Mouse (Mus musculus): ENCODE measurements around the gene Npcd. TPM values are rescaled to one million over a fixed set of nuclear protein-coding genes. Genes with fewer than 3 reads are reported as not detected.

The Npcd gene
- polyA plus RNA-seq, 1 experiment from 2014 or later: not detected

GRCm38 (mm10) chr15:79804352-79805071 is 29.5 kb downstream of the Npcd start, which contains the start of gene Nptxr:
Gene Nptxr, minus strand, starts transcription at chr15:79804766.
- TF ChIP-seq CTCF (IDR thresholded peaks at IDR 0.05; ENCODE audit: low read depth) (no peak), EP300 (optimal IDR thresholded peaks at IDR 0.05) (no peak)
- no peaks in the 10 kb centered on the region for H3K4me1 ChIP-seq (replicated peaks; ENCODE audit: control insufficient read depth, insufficient read depth)
- no peak within 1 kb of the TSS for H3K27ac ChIP-seq (replicated peaks)
- peak within 1 kb of the TSS; percentile 59 for H3K9ac ChIP-seq (ENCODE audit: low read length)
- DNase-seq (ENCODE audit: low spot score) (peak; percentile 72), ATAC-seq (ENCODE audit: low FRiP score, low TSS enrichment) (peak; percentile 75)
- under 1% methylated on average over 51 of the region's 91 CpGs for WGBS
- H3K36me3 ChIP-seq (ENCODE audit: control insufficient read depth, insufficient read depth, low read length): no peaks in the 10 kb centered on the region
- H3K4me3 ChIP-seq (ENCODE audit: low read depth, low read length): peak within 1 kb of the TSS; percentile 57
- H3K9me3 ChIP-seq (ENCODE audit: control insufficient read depth, low read length): no peaks in the 10 kb centered on the region
- peak within 1 kb of the TSS; percentile 91 for H3K4me2 ChIP-seq (replicated peaks; ENCODE audit: low read depth)
- H3K27me3 ChIP-seq (ENCODE audit: control insufficient read depth, insufficient read depth, low read length): peaks cover 5% of the 10 kb centered on the region; the same call in 1 of the 2 replicates

DNA sequence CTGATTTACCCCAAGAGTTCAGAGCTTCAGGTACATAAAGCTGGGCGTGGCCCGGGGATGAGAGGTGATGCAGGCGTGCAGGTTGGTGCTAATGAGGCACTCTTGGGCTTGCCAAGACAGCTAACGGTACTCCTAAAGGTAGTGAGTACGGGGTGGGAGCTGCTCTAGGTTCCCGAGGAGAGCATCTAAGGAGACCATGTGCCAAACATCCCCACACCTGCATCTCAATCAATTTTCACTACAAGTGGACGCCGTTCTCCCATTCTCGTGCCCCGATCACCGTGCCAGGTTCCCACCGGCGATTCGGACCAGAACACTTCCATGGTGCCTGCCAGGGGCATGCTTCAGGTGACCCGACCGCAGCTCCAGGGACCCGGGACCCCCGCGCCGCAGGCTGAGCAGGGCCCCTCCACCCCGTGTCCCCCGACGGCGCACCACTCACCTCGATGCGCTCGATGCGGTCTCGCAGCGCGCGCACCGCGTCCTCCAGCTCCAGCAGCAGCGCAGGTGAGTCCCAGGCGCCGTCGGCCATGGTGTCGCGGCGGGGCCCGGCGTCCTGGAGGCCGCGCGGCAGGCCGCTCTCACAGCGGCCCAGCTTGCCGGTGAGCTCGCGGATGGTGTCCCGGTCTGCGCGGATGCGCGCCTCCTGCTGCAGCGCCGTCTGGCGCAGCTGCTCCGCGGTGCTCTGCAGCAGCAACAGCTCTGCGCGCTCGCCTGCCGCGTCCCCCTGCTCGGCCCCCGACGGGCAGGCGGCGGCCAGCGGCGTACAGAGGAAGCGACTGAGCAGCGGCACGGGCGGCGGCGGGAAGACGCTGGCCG is 30.3 kb downstream of the Npcd start:
- TF ChIP-seq CTCF (IDR thresholded peaks at IDR 0.05; ENCODE audit: low read depth): peak; percentile 38; the same call in 1 of the 2 replicates
- TF ChIP-seq EP300 (optimal IDR thresholded peaks at IDR 0.05): no peak
- no peaks in the 10 kb centered on the region for H3K36me3 ChIP-seq (ENCODE audit: control insufficient read depth, insufficient read depth, low read length)
- H3K4me1 ChIP-seq (replicated peaks; ENCODE audit: control insufficient read depth, insufficient read depth): no peaks in the 10 kb centered on the region
- DNase-seq (ENCODE audit: low spot score) (peak; percentile 38), ATAC-seq (ENCODE audit: low FRiP score, low TSS enrichment) (peak; percentile 40)
- H3K9ac ChIP-seq (ENCODE audit: low read length): peak overlapping the region; percentile 59
- whole genome bisulfite sequencing: 4% methylated on average over 77 of the region's 81 CpGs
- peak overlapping the region; percentile 57 for H3K4me3 ChIP-seq (ENCODE audit: low read depth, low read length)
- H3K27ac ChIP-seq (replicated peaks): no peak overlapping the region
- H3K4me2 ChIP-seq (replicated peaks; ENCODE audit: low read depth): peak overlapping the region; percentile 91
- no peaks in the 10 kb centered on the region for H3K9me3 ChIP-seq (ENCODE audit: control insufficient read depth, low read length)
- H3K27me3 ChIP-seq (ENCODE audit: control insufficient read depth, insufficient read depth, low read length): peaks cover 5% of the 10 kb centered on the region; the same call in 1 of the 2 replicates

DNA sequence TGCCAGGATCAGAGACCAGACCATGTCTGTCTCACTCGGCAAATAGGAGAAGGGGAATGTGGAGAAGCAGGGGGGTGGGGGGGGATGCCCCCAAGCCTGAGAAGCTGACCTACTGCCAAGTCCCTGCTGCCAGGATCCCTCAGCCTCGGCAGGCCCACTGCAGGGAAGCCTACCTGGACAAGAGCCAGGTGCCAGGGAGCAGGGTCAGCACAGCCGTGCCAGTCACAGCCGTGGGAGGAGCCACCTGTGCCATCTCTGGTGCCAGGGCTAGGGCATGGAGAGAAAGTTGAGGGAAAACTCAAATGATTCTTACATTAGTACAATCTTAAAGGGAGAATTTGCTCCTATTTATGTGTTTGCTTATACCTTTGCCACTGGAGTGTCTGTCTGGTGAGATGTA is 31.7 kb downstream of the Npcd start:
- no peaks in the 10 kb centered on the region for H3K4me1 ChIP-seq (replicated peaks; ENCODE audit: control insufficient read depth, insufficient read depth)
- ATAC-seq (ENCODE audit: low FRiP score, low TSS enrichment): no peak

GRCm38 (mm10) chr15:79801646-79802045 is 32.4 kb downstream of the Npcd start:
- H3K4me2 ChIP-seq (replicated peaks; ENCODE audit: low read depth): no peak overlapping the region
- WGBS: 76% methylated on average over 2 of the region's 2 CpGs
- H3K4me3 ChIP-seq (ENCODE audit: low read depth, low read length): no peak overlapping the region
- H3K9me3 ChIP-seq (ENCODE audit: control insufficient read depth, low read length): no peaks in the 10 kb centered on the region
- no peak for TF ChIP-seq EP300 (optimal IDR thresholded peaks at IDR 0.05)
- no peak for TF ChIP-seq CTCF (IDR thresholded peaks at IDR 0.05; ENCODE audit: low read depth)
- DNase-seq (ENCODE audit: low spot score): no peak
- peaks cover 5% of the 10 kb centered on the region; the same call in 1 of the 2 replicates for H3K27me3 ChIP-seq (ENCODE audit: control insufficient read depth, insufficient read depth, low read length)
- no peak for ATAC-seq (ENCODE audit: low FRiP score, low TSS enrichment)
- H3K36me3 ChIP-seq (ENCODE audit: control insufficient read depth, insufficient read depth, low read length): no peaks in the 10 kb centered on the region
- no peak overlapping the region for H3K9ac ChIP-seq (ENCODE audit: low read length)
- H3K4me1 ChIP-seq (replicated peaks; ENCODE audit: control insufficient read depth, insufficient read depth): no peaks in the 10 kb centered on the region
- H3K27ac ChIP-seq (replicated peaks): no peak overlapping the region

More for the DNA sequence above, 31.7 kb downstream of the Npcd start:
- H3K4me2 ChIP-seq (replicated peaks; ENCODE audit: low read depth): no peak overlapping the region
- no peak for DNase-seq (ENCODE audit: low spot score)
- H3K4me3 ChIP-seq (ENCODE audit: low read depth, low read length): no peak overlapping the region
- WGBS: 59% methylated on average over 4 of the region's 4 CpGs
- no peaks in the 10 kb centered on the region for H3K9me3 ChIP-seq (ENCODE audit: control insufficient read depth, low read length)
- H3K36me3 ChIP-seq (ENCODE audit: control insufficient read depth, insufficient read depth, low read length): no peaks in the 10 kb centered on the region
- H3K9ac ChIP-seq (ENCODE audit: low read length): no peak overlapping the region
- TF ChIP-seq EP300 (optimal IDR thresholded peaks at IDR 0.05): no peak
- TF ChIP-seq CTCF (IDR thresholded peaks at IDR 0.05; ENCODE audit: low read depth): no peak
- H3K27ac ChIP-seq (replicated peaks): no peak overlapping the region
- peaks cover 5% of the 10 kb centered on the region; the same call in 1 of the 2 replicates for H3K27me3 ChIP-seq (ENCODE audit: control insufficient read depth, insufficient read depth, low read length)

DNA sequence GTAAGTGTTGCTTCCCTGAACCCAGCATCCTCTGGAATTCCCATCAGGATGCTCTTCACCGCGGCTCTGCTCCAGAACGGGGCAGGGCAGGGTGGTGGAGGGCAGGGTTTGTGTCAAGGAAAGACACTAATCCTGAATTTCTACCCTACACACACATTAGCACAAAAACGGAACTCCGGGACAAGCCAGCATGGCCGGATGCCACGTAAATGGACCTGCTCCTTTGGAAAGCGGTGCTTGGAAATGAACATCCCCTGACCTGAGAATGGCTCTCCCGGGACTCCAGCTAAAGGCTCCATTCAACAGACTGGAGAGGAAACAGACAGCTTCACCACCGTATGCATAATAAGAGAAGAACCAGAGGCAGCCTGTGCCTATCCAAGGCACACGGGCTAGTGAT is 33.3 kb downstream of the Npcd start:
- ATAC-seq (ENCODE audit: low FRiP score, low TSS enrichment) (no peak), DNase-seq (ENCODE audit: low spot score) (no peak)
- 59% methylated on average over 11 of the region's 11 CpGs for WGBS
- Histone ChIP-seq H3K36me3 (ENCODE audit: control insufficient read depth, insufficient read depth, low read length) (no peaks in the 10 kb centered on the region), H3K4me3 (ENCODE audit: low read depth, low read length) (no peak overlapping the region), H3K27me3 (ENCODE audit: control insufficient read depth, insufficient read depth, low read length) (peaks cover 5% of the 10 kb centered on the region; the same call in 1 of the 2 replicates), H3K9me3 (ENCODE audit: control insufficient read depth, low read length) (no peaks in the 10 kb centered on the region), H3K4me2 (replicated peaks; ENCODE audit: low read depth) (no peak overlapping the region), H3K27ac (replicated peaks) (no peak overlapping the region), H3K4me1 (replicated peaks; ENCODE audit: control insufficient read depth, insufficient read depth) (no peaks in the 10 kb centered on the region), H3K9ac (ENCODE audit: low read length) (no peak overlapping the region)
- TF ChIP-seq EP300 (optimal IDR thresholded peaks at IDR 0.05) (no peak), CTCF (IDR thresholded peaks at IDR 0.05; ENCODE audit: low read depth) (no peak)

All from stomach, postnatal 0 days (tissue).